Mouse (Mus musculus) right cerebral cortex, adult 18-20 months (tissue): ENCODE data around the gene Iscu.
"Not testable (repeated sequence)": the region's sequence is repeated elsewhere in the genome, so short reads cannot be mapped to it uniquely, and the experiment has no call there.

Experiments used
- DNase-seq: peaks from one replicate; pipeline ENCODE4 v3.0.0; 2022; ENCODE audit warnings: mixed read lengths

Iscu gene

DNA sequence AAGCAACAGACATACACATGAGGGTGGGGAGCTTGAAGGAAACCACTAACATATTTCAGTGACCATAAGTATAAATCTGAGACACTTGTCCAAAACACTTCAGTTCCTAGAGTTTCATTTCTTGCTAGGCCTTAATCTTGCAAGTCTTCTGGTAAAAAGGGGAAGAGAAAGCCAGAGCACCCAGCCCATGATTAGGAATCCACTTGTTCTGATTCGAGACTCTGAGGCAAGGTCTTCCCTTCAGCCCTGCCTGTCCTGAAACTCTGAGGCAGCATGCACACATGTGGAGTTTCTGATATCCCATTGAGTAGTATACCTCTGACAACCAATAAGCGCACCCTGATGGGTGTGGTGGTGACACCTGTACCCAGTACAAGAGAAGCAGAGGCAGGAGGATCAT is 11.0 kb upstream of the Iscu start:
- no peak for DNase-seq

DNA sequence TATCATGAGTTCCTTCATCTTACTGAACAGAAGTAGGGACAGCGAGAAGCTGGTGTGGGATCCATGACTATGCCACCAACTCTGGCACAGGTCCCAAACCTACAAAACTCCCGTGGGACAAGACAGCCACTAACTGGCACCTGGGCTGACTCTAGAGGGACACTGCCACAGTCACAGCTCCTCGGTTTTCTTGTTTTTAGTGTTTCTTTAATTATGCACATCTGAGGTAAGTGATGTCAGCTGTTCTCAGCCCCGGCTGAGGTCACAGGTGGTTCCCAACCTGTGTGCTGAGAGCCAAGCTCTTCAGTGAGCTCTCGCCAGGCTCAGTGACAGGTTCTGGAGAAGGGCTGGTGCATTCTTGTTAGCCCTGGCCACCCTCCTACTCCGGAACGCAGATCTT is 8.1 kb upstream of the Iscu start:
- DNase-seq, result no peak

DNA sequence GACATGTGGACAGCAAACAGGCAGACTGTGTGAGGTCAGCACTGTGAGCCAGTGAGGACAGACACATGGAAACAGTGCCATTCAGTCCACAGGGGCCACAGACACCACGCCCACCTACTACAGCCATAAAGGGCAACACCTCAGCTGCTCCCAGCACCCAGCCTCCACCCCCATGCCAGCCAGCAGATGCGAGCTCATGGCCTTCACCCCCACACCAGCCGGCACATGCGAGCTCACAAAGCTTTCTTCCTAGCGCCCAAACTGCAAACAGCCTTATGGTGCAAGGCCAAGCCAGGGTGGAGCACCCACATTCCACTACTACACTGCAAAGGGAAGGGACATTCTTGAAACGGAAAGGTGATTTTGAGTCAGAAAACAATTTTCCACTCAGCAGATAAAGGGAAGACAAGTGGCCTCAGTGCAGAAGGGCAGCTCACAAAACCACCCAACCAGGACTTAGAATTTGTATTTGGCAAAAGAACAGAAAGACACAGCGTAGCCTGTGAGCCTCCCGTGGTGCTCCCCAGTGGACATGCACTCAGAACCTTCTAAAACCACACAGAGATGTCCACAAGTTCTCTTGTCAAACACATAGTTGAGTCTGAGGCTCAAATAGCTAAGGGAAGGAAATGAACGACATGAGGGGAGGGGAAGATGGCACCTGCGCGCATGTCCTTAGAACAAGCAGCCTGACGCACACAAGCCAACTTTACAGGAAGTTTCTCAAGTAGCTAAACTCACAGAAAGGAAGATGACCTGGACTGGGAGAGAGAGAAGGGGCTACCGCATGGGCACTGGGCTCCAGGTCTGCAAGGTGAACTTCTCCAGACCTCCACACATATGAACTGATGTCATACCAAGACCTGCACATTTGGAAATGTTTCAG is 6.7 kb upstream of the Iscu start:
- DNase-seq, result no peak

DNA sequence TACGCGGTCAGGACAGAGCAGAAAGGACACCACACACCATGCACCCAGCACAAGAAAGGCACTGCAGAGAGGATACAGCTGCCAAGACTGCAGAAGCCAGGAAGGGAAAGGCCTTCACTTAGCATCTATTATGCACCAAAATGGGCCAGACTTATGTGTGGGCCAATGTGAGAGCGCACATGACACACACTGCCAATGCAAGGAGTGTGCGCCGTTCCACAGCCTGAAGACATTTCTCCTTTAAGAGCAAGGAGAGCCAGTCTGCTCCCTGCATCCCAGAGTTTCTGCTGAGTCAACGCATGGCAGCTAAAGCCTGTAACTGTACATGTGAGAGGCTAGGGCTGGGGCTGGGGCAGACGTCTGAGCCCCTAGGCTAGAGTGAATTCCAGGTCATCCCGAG is 3.7 kb upstream of the Iscu start:
- no peak for DNase-seq

DNA sequence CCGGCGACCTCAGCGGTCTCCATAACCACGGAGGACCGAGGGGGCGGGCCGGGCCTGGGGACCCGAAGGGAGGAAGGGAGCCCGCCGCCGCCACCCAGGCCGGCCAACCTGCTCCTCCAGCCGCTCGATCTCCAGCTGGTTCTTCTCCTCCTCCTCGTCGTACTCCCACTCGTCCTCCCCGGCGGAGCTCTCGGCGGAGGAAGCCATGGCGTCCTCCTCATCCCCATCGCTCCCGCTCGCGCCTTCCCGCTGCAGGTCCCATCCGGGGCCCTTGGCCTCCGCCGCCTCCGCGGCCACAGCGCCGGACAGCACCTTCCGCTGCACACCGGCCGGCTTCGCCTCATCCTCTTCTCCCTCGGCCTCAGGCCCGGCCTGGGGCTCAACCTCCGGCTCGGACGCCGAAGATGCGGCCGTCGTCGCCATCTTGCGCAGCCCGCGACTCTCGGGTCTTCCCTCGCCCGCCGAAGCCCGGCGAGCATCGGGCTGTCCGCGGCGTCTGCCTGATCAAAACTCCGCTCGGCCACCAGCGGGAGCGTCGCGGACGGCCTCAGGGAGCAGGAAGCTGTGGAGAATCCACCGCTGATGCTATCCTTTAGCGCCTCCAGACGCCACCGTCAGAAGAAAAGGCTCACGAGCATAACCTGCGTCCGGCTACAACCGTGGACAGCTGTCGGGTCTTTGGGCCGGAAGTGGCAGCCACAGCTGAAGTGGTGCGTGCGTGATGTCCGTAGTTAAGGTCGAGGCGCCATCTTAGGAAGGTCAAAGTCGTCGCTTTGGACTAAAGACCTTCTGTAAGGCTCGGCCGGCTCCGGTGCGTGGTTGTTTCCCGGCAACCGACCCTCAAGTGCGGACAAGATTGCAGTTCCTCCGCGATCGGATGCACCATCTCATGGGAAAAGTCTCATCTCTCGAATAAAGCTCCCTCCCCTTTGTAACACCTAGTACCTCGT is 1.1 kb upstream of the Iscu start:
- DNase-seq, result peak; percentile 88

DNA sequence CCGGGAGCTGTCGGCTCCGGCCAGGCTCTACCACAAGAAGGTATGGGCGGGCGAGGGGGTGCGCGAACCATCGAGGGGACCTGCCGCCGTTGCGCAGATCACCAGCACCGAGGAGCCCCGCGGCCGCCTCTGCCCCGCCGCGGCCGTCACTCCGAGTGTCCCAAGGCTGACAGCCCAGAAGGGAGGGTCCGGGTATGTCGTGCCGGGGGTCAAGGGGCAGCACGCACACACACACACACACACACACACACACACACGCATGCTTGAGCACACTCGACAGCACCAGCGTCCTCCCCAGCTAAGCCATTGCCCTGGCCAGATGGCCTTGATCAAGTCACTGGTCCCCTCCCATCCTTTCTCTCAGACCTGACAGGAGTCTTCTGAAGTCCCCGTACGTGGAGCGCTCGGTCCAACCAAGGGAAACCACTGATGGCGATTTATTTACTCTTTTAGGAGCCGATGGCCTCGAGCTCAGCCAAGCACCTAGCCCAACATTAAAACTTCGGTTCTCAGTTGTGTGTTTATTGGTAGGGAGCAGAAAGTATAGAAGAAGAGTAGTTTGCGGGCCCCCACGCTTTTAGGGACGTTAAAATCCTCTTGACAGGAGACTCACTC is 464 bp downstream of the Iscu start:
- no peak for DNase-seq

DNA sequence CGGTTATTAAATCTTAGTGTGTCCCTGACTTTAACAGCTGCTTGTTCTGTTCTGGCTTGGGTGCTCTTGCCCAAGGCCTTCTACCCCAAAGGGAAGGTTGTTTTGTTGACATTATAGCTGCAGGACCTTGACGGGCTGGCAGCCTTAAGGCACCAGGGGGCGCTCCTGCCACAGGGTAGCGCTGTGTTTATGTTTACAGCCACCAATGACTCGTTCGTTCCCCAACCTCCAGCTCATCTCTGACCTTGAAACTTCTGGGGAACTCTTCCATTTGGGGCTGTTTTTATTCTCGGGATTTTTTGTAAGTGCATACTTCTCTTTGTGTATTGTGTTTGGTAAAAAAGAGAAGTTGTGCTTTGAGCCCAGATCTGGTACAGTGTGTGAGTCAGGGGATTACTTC is 1.1 kb downstream of the Iscu start:
- DNase-seq, result peak; percentile 78

DNA sequence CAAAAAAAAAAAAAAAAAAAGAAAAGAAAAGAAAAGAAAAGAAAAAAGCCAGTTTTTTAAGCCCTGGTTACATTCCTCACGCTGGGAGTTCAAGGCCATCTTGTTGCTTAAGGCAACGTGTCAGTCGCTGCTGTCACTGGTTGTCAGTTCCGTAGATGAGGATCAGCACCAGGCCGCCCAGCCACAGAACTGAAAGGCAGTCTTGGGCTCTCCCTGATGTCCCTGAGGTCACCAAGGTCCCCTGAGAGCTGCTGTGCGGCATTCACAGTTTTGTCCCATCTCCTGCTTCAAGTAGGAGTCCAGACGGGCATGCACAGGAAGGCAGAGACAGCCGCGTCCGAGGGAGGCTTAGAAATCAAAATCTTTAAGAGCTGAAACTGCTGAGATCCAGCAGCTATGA is 3.0 kb downstream of the Iscu start:
- DNase-seq, result no peak

DNA sequence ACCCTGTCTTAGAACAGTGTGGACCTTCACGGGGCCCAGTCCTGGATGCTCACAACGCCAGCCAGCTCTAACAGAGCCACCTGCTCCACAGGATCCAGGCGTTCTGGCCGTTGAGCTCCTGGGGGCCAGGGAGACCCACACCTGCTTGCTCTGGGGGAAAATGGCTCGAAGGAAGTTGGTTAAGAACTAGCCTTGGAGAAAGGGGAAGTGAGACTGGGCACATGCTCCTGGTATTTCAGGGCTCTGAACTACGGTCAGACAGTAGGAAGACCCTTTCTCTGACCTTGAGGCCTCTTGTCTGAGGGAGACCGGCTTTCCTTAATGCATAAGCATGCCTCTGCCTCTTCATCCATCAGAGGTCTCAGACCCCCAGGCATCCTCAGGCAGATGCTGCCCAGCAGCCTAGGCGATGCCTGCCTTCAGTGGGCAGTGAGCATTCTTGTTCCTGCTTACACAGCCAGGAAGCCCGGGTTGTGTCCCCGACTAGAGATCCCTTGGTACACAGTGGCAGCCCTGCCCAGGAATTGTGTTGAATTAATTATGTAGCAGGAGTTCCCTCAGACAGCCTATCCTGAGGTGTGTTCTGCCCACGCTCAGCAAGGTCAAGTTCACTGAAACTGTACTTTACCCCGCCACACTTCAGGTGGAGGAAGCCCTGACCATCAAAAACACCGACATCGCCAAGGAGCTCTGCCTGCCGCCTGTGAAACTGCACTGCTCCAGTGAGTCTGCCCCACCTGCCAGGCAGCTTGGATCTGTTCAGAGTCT is 3.8 kb downstream of the Iscu start:
- no peak for DNase-seq

DNA sequence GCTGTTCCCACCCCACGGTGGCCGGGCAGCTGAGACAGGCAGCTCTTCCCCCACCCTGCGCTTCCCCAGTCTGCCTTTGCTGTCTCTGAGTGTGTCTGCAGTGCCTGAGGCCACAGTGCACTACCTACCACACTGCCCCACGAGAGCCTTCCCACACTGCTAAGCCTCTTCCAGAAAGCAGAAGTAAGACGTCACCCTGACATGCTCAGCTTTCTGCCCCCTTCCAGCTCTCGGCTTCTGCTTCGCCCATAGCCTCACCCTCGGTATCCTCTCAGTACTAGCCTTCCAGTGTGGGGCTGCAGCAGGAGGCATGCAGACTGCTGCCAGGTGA is 4.3 kb downstream of the Iscu start:
- no peak for DNase-seq

DNA sequence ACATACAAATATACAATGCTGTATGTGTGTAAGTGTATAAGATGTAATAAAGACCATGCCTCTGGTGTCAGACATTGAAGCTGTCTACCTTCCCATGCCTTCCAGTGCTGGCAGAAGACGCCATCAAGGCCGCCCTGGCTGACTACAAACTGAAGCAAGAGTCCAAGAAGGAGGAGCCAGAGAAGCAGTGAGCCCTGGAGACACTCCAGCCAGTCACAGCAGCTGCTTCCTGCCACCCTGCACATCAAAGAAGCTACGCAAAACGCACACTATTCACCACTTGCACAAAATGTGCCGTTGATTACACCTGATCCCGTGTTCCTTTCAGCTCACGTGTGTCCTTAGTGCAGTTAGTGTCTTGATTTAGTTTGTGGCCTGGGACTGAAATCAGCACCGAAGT is 5.2 kb downstream of the Iscu start:
- not testable (repeated sequence) for DNase-seq

DNA sequence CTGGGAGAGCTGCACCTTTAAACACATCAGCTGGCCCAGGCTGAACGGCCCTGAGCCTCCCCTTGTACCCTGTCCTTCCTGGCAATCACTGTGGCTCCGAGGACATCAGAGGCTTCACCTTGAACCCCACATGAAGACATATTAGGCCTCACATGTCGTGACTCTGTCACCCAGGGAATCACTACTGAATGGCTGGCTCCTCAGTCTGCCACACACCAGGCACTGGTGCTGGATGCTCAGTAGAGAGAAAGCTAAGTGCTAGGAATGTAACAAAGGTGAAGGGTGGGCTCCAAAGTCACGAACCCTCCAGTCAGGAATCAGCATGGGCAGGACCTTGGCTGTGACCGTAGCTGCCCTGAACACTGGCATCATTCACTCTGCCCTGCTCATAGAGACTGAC is 7.0 kb downstream of the Iscu start:
- no peak for DNase-seq

DNA sequence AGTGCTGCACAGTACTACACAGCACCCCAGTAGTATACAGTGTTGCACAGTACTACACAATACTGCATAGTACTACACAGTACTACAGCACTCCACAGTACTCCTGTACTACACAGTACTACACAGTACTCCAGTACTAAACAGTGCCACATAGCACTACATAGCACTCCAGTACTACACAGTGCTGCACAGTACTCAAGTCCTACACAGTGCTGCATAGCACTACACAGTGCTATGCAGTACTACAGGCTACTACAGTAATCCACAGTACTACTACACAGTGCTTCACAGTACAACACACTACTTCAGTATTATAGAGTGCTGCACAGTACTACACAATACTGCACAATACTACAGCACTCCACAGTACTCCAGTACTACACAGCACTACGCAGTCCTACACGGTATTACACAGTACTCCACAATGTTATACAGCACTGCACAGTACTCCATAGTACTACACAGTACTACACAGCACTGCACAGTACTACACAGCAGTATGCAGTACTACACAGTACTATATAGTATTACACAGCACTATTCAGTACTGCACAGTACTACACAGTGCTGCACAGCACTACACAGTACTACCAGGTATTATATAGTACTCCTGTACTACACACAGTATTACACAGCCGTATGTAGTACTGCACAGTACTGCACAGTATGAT is 7.7 kb downstream of the Iscu start:
- no peak for DNase-seq

DNA sequence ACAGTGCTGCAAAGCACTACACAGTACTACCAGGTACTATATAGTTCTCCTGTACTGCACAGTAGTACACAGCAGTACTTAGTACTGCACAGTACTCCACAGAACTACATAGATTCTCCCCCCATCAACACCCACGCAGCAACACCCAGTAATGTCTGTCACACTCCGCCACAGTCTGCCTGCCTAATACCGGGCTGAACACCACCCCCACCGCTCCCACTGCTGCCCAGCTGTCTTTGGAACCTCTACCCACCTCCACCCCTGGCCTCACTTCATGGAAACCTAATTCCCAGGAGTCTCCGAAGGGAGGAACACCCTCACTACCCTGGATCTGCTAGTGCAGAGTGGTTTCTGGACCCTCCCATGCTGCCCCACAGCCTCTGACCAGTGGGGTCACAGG is 8.2 kb downstream of the Iscu start:
- DNase-seq, result peak; percentile 50

DNA sequence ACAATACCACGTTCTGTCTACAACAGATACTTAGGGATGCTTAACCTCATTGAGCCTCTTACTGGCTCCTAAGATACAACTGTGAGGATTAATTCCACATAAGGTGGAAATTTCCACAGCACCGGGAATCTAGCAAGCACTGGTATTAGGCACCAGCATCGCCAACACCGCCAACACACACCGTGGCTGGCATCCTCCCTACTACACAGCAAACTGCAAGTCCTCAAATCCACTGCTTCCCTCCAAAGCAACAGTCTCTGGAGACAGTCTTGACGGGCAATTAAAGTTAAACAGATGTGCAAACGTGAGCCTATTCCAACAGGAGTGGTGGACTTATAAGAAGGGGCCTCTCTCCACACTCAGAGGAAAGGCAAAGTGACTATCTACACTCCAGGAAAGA is 8.7 kb downstream of the Iscu start:
- no peak for DNase-seq

DNA sequence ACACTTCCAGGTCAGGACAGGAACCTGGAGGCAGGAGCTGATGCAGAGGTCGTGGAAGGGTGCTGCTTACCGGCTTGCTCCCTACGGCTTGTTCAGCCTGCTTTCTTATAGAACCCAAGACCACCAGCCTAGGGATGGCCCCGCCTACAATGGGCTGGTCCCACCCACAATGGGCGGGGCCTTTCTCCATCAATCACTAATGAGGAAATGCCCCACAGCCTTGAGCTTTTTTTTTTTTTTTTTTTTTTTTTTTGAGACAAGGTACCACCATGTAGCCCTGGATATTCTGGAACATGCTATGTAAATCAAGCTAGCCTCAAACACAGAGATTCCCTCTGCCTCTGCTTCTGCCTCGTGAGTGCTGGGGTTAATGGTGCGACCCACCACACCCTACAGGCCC is 9.3 kb downstream of the Iscu start:
- no peak for DNase-seq

DNA sequence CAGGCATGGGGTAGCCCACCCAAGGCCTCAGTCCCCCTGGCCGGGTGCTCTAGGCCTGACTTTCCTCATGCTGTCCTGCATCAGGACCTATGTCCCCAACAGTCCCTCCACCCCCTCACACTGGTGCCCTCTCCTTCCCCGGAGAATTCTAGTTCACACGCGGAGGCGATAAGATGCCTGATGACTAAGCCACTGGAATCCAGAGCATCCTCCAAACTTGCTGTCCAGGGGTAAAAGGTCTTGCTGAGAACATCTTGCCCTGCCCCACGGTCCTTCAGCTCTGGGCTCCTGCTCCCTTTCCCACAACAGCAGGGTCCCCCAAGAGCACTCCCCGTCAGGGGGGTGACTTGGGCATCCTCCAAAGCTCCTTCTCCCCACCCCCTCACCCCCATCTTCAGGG is 10.1 kb downstream of the Iscu start:
- no peak for DNase-seq

DNA sequence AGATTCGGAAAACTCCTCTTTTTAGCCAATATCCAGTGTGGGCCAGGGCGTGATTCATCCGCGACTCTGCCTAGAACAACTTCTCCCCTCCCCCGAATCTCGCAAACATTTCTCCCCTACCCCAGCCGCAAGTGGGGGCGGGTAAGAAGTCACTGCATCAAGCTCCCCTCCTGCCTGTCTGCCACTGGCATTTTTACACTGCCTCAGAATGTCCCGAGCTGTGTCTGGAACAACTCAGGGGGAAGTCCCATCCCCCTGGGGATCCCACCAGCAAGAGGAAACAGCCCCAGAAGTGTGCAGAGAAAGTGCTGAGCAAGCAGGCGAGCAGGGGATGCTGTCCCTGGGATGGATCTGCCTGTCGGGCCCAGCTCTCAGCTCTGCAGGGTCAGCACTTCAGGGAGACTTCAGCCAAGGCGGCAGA is 11.0 kb downstream of the Iscu start:
- peak; percentile 65 for DNase-seq

DNA sequence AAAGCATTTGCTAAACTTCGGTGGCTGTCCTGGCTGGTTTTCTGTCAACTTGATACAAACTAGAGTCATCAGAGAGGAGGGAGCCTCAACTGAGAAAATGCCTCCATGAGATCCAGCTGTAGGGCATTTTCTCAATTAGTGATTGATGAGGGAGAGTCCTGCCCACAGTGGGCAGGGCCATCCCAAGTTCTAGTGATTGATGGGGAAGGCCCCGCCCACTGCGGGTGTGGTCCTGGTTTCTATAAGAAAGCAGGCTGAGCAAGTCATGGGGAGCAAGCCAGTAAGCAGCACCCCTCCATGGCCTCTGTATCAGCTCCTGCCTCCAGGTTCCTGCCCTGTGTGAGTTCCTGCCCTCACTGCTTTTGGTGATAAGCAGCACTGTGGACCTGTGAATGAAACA is 11.6 kb downstream of the Iscu start:
- not testable (repeated sequence) for DNase-seq

DNA sequence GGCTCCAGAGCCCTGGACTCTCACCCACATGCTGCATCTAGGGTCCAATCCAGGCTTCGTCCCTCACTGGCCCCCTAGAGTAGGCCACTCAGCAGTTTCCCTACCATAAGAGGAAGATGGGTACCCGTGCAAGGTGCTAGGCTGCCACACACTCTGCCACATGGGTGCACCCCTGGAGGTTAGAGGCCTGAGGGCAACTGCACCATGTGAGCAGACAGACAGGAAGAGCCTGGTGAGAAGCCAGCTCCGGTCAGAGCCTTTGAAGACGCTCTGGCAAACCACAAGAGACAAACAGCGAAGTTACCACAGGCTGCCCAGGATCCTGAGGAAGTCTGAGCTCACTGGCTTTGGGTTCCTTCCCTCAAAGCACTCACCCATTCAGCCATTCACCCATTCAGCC is 14.4 kb downstream of the Iscu start:
- DNase-seq, result no peak

DNA sequence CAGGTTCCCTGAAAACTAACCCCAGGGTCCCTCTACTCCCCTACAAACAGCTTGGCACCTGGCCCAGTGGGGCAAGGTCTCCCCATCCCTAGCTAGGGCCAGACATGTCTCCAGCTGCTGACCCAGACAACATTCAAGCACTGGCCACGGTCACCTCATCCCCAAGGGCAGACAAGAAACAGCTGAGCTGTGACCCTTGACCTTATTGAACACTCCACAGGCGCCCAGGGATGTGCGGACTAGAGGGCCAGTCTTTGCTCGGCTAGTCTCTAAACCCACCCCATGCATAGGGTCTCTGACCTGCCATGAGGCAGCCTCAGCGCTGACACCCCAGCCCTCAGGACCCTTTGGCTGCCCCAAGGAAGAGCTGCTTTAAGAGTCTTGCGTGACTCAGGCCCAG is 16.1 kb downstream of the Iscu start:
- no peak for DNase-seq

DNA sequence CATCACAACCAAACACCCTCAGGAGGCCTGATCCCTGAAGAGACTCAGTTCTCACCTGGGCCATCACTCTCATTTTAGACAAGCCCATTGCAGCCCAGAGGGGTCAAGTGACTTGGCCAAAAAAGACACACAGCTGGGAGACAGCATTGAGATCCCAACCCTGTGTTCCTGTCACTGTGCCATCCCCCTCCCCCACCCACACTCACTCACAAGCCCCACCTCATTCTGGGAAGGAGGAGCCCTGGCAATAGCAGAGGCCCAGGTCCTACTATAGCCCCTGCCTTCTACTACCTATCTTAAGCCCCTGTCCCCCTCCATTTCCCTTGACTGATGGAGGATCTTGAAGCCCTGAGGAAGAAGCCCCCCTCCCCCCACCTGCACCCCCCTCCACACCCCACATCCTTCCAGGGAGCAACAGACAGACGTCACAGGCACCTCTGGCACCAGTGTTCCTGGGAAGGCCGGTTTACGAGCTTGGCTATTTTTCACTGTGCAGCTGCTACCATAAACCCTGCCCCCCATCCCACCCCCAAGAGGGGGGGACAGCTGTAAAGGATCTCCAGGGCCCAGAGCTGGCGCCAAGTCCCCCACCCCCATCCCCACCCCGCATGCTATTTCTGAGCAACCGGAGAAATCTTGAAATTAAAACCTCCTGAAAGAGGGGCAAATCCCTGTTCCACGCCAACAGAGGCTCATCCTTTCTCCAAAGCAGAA is 16.7 kb downstream of the Iscu start:
- no peak for DNase-seq
